Mouse (Mus musculus) limb, embryonic 10.5 days (tissue): ENCODE measurements around the gene Msantd1. TPM values are rescaled to one million over a fixed set of nuclear protein-coding genes. Genes with fewer than 3 reads are reported as not detected.

Source experiments
- DNase-seq: peaks from one replicate; pipeline ENCODE4 v3.0.0-alpha.2; 2017; ENCODE audit warnings: low spot score
- H3K27ac ChIP-seq: fragments of 300-500 bp; sonication (generic); 2 replicates; pipeline ENCODE4 v1.5.1; 2016; ENCODE audit warnings: mild to moderate bottlenecking
- H3K27me3 ChIP-seq: fragments of 300-500 bp; sonication (generic); 2 replicates; pipeline ENCODE4 v1.6.1; 2016; ENCODE audit warnings: low read depth, mild to moderate bottlenecking; ENCODE audit not compliant: poor library complexity, severe bottlenecking
- H3K36me3 ChIP-seq: fragments of 300-500 bp; sonication (generic); 2 replicates; pipeline ENCODE4 v1.6.1; 2016; ENCODE audit warnings: mild to moderate bottlenecking, moderate library complexity
- H3K4me1 ChIP-seq: fragments of 300-500 bp; sonication (generic); 2 replicates; pipeline ENCODE4 v1.6.1; 2016
- H3K4me3 ChIP-seq: fragments of 300-500 bp; sonication (generic); 2 replicates; pipeline ENCODE4 v1.5.1; 2016; ENCODE audit warnings: mild to moderate bottlenecking, moderate library complexity
- H3K9me3 ChIP-seq: fragments of 300-500 bp; sonication (generic); replicated peaks from 2 replicates; pipeline ENCODE4 v1.6.1; 2016; ENCODE audit warnings: mild to moderate bottlenecking
- whole genome bisulfite sequencing: fragments of 180-500 bp; shearing (Covaris S2); methylation state at CpG from one replicate; pipeline ENCODE4 v1.1.7; 2016; 5-methylcytosine and 5-hydroxymethylcytosine counted together
- polyA plus RNA-seq: library from polyadenylated mRNA; unstranded; fragments of >200 nt; fragmentation: Nextera tagmentation; extraction: Ambion mirVana; gene quantifications from 2 replicates; pipeline ENCODE4 v1.2.1, GENCODE M21; 2016

Msantd1 gene
- polyA plus RNA-seq, 1 experiment from 2014 or later: 0.25 TPM

GRCm38 (mm10) chr5:34908726-34909633 lies 1.2 kb downstream of the Msantd1 start:
- Histone ChIP-seq H3K4me3 (no peak overlapping the region), H3K27ac (no peak overlapping the region), H3K27me3 (no peaks in the 10 kb centered on the region), H3K4me1 (no peaks in the 10 kb centered on the region), H3K9me3 (no peaks in the 10 kb centered on the region), H3K36me3 (peaks cover 69% of the 10 kb centered on the region)
- WGBS: 86% methylated on average over 9 of the region's 9 CpGs
- DNase-seq: no peak

GRCm38 (mm10) chr5:34909634-34910503 lies 2.1 kb downstream of the Msantd1 start:
- 94% methylated on average over 1 of the region's 1 CpGs for WGBS
- no peaks in the 10 kb centered on the region for H3K27me3 ChIP-seq
- no peak overlapping the region for H3K4me3 ChIP-seq
- H3K36me3 ChIP-seq: peaks cover 60% of the 10 kb centered on the region
- no peak overlapping the region for H3K27ac ChIP-seq
- no peaks in the 10 kb centered on the region for H3K4me1 ChIP-seq
- H3K9me3 ChIP-seq: no peaks in the 10 kb centered on the region
- DNase-seq: no peak

DNA sequence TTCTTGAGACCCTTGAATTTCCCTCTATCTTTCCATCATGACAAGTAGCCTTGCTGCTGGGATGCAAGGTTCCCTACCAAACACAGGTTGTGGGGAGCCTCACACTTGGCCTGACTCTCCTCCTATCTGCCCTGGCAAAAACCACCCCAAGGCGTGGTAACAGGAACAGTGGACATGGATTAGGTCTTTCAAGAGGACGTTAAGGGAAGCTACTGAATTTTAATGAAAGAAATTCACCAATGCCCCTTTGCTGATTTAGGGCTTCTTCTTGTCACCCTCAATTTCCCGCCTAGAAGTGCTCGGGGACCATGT lies 2.6 kb downstream of the Msantd1 start:
- no peaks in the 10 kb centered on the region for H3K27me3 ChIP-seq
- 86% methylated on average over 4 of the region's 4 CpGs for WGBS
- H3K27ac ChIP-seq: no peak overlapping the region
- no peaks in the 10 kb centered on the region for H3K9me3 ChIP-seq
- DNase-seq: no peak
- H3K4me1 ChIP-seq: no peaks in the 10 kb centered on the region
- peaks cover 54% of the 10 kb centered on the region for H3K36me3 ChIP-seq
- H3K4me3 ChIP-seq: no peak overlapping the region

DNA sequence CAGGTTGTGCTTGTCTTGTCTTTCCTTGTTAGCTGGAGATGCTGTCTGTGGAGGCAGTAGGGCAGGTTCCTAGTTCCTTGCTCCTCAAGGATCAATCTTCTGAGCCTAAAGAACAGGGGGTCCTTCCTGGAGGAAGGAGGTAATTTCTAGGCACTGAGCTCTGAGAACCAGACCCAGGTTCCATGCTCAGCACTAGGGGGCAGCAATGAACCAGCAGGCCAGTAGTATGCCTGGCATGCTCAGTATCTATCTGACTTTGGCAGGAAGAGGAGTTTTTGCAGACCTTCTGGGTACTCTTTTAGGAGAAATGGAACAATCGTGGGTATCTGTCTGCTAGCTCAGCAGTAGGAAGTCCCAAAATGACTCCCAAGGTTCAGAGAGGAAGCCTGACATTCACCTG lies 8.0 kb downstream of the Msantd1 start:
- peaks cover 3% of the 10 kb centered on the region; the same call in 1 of the 2 replicates for H3K36me3 ChIP-seq
- H3K27ac ChIP-seq: no peak overlapping the region
- no peak overlapping the region for H3K4me3 ChIP-seq
- DNase-seq: peak; percentile 56
- WGBS: 39% methylated on average over 1 of the region's 1 CpGs
- H3K4me1 ChIP-seq: peaks cover 9% of the 10 kb centered on the region
- no peaks in the 10 kb centered on the region for H3K9me3 ChIP-seq
- H3K27me3 ChIP-seq: no peaks in the 10 kb centered on the region

GRCm38 (mm10) chr5:34917234-34917655 lies 9.4 kb downstream of the Msantd1 start:
- no peak overlapping the region for H3K27ac ChIP-seq

DNA sequence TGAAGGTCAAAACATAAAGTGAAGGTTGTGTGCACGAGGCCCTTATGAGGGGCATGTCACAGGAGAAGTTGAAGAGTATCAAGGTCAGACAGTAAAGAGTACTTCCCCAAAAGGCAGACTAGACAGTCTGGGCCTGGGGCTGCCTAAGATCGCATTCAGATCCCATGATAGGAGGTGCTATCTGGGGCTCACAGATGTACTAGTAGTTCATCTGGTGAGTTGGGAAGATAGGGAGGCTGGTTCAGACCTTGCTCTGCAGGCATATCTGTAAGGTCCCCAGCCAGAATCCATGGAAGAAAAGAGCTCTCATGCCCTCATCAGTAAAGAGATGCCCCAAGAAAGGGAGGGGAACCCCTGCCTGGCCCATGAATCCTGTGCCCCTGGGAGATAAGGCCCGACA lies 11.0 kb downstream of the Msantd1 start:
- Histone ChIP-seq H3K4me1 (peaks cover 9% of the 10 kb centered on the region), H3K9me3 (no peaks in the 10 kb centered on the region), H3K27me3 (no peaks in the 10 kb centered on the region), H3K4me3 (no peak overlapping the region), H3K27ac (no peak overlapping the region), H3K36me3 (peaks cover 9% of the 10 kb centered on the region)
- 88% methylated on average over 3 of the region's 3 CpGs for WGBS
- DNase-seq: no peak

More at GRCm38 (mm10) chr5:34917234-34917655, 9.4 kb downstream of the Msantd1 start:
- Histone ChIP-seq H3K36me3 (0 out of 2 replicates have a peak, but pooled peaks cover 4% of the 10 kb centered on the region), H3K4me3 (no peak overlapping the region), H3K27me3 (no peaks in the 10 kb centered on the region), H3K9me3 (no peaks in the 10 kb centered on the region), H3K4me1 (peaks cover 9% of the 10 kb centered on the region)
- WGBS: 83% methylated on average over 10 of the region's 10 CpGs
- DNase-seq: no peak

- WGBS: 60% methylated on average over 6 of the region's 6 CpGs
- no peak for DNase-seq
- H3K9me3 ChIP-seq: no peaks in the 10 kb centered on the region
- no peak overlapping the region for H3K27ac ChIP-seq
- H3K4me3 ChIP-seq: no peak overlapping the region
- H3K4me1 ChIP-seq: peaks cover under 1% of the 10 kb centered on the region; the same call in 1 of the 2 replicates
- no peaks in the 10 kb centered on the region for H3K27me3 ChIP-seq
- peaks cover 12% of the 10 kb centered on the region for H3K36me3 ChIP-seq
Measured at GRCm38 (mm10) chr5:34922531-34922930, 14.7 kb downstream of the Msantd1 start.

GRCm38 (mm10) chr5:34923920-34924319 lies 16.1 kb downstream of the Msantd1 start:
- H3K9me3 ChIP-seq: no peaks in the 10 kb centered on the region
- H3K27ac ChIP-seq: no peak overlapping the region
- H3K4me1 ChIP-seq: no peaks in the 10 kb centered on the region
- 93% methylated on average over 4 of the region's 4 CpGs for WGBS
- DNase-seq: no peak
- no peaks in the 10 kb centered on the region for H3K27me3 ChIP-seq
- peaks cover 12% of the 10 kb centered on the region for H3K36me3 ChIP-seq
- no peak overlapping the region for H3K4me3 ChIP-seq

DNA sequence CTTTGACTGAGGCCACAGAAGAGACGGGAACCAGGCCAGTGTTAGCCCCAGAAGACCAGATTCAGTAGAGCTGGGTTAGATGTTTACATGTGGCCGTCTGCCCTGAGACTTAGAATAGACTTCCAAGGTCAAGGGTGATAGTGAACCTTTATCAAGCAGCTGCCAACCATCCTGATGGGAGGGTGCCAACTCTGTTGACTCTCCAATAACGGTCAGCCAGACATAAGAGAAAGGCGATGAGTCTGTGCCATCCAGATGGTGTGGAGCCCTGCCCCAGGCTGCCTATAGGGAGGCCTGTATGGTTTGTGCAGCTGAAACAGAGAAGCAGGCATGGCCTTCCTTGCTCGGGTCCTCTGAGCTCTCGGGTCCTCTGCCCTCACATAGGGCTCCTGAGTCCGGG lies 16.7 kb downstream of the Msantd1 start:
- Histone ChIP-seq H3K4me1 (no peaks in the 10 kb centered on the region), H3K36me3 (peaks cover 12% of the 10 kb centered on the region), H3K4me3 (no peak overlapping the region), H3K27me3 (no peaks in the 10 kb centered on the region), H3K27ac (no peak overlapping the region), H3K9me3 (no peaks in the 10 kb centered on the region)
- WGBS: 91% methylated on average over 7 of the region's 7 CpGs
- no peak for DNase-seq

DNA sequence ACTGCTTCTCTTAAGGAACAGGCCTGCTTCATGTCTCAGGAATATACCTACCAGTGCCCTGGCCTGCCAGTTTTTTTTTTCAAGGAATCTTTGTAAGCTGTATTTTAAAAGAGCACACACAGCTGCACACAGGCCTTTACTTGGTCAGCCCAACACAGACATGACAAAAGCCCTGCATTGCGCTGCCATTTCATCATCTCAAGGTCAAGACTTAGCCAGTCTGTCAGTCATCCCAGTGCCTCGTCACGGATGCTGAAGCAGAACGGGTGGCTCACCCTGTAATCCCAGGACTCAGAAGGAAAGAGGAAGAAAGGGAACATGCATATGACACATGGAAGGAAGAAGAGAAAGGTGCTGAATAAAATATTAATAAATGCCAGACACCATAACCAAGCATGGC lies 19.8 kb downstream of the Msantd1 start:
- Histone ChIP-seq H3K4me3 (no peak overlapping the region), H3K4me1 (peaks cover 21% of the 10 kb centered on the region), H3K27ac (no peak overlapping the region), H3K36me3 (peaks cover 8% of the 10 kb centered on the region), H3K27me3 (no peaks in the 10 kb centered on the region), H3K9me3 (no peaks in the 10 kb centered on the region)
- no peak for DNase-seq
- 92% methylated on average over 4 of the region's 4 CpGs for WGBS

DNA sequence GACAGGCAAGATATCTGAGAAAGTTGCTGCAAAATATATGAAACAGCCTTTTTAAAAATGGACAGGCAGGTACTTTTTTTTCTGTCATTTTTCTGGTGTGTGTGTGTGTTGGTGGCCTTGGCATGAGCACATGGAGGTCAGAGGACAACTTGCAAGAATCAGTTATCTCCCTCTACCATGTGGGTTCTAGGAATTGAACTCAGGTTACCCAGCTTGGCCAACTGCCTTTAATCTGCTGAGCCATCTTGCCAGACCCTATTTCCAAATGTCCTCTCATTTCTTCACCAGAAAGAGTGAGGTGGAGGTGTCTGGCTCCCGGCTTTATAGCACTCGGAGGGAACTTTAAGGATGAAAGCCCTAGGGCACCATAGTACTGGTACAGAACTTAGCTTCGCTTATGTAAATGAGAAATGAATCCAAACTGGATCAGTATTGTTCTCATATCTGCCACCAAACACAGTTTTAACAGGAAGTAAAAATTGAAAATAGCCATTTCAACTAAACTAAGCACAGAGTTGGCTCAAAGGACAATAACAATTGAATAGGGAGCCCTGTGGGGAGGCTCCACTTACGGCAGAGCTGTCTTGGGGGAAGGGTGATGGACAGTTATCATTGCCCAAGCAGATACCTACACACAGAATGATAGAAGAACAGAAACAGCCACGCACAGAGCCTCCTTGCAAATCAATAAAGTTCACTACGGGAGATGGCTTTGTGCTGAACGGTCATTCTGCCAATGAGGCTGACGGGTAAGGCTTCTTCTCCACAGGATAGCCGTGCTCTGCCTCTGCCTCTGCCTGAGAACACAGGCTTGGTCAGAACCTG lies 22.6 kb downstream of the Msantd1 start:
- Histone ChIP-seq H3K4me1 (peaks cover 21% of the 10 kb centered on the region), H3K4me3 (no peak overlapping the region), H3K27me3 (no peaks in the 10 kb centered on the region), H3K36me3 (no peaks in the 10 kb centered on the region), H3K27ac (peak overlapping the region; percentile 83), H3K9me3 (no peaks in the 10 kb centered on the region)
- no peak for DNase-seq
- WGBS: 89% methylated on average over 9 of the region's 9 CpGs

GRCm38 (mm10) chr5:34931091-34931490 lies 23.3 kb downstream of the Msantd1 start:
- Histone ChIP-seq H3K4me3 (no peak overlapping the region), H3K36me3 (no peaks in the 10 kb centered on the region), H3K27me3 (no peaks in the 10 kb centered on the region), H3K27ac (peak overlapping the region; percentile 83), H3K4me1 (peaks cover 21% of the 10 kb centered on the region), H3K9me3 (no peaks in the 10 kb centered on the region)
- 54% methylated on average over 2 of the region's 2 CpGs for WGBS
- no peak for DNase-seq
